Mouse (Mus musculus): ENCODE measurements around the gene Fhl2.

Gene Fhl2

GRCm38 (mm10) chr1:43108729-43109128, 88.1 kb downstream of the Fhl2 start:
- DNase-seq (ENCODE audit: low read depth), result no peak

DNA sequence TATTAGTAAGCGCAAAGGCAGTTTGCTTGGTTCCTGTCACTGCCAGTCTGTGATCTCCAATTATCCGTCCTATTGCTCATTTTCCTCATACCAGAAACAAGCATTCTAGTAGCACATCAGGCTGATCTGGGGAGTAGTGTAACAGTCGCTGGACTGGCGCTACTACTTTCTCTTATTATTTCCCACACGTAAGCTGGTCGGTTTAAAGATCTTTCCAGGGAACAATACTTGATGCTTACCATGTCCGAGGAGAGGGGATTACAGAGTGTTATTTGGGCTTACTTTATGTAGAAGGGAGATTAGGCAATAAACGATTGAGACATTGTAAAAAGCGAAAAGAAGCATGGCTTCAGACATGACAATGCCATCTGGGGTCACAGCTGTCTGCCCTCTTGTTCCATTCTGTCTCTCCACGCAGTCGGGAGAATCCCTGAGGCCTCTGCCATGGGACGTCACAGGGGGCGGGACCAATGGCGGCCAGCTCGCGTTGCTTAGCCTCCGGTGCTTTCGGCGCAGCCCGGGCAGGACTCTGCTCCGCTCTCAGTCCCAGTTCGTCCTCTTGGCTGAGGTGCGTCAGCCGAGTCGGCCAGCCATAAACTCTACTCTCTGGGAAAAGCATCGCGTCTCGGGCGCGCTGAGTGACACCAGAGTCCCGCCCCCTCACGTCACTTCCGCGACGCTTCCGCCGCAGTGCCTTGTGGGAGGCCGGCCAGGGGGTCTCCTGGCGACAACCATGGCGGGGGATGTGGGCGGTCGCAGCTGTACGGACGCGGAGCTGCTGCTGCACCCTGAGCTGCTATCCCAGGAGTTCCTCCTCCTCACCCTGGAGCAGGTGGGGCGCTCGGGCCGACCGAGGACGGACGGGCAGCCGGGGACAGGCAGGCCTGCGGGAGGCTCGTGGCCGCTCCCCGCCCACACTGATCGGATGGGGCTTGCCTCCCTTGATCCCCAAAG, 98.5 kb downstream of the Fhl2 start, which contains the start of the genes Tgfbrap1 and AI597479:
Tgfbrap1 (minus strand) TSS at position 607 of the 954 bp plus-strand sequence.
AI597479 (plus strand) TSS at position 680 of the 954 bp plus-strand sequence.
- DNase-seq (ENCODE audit: low read depth), result peak; percentile 94

- no peak for DNase-seq (ENCODE audit: low read depth)
Measured at GRCm38 (mm10) chr1:43094206-43094605, 102.6 kb downstream of the Fhl2 start.

DNA sequence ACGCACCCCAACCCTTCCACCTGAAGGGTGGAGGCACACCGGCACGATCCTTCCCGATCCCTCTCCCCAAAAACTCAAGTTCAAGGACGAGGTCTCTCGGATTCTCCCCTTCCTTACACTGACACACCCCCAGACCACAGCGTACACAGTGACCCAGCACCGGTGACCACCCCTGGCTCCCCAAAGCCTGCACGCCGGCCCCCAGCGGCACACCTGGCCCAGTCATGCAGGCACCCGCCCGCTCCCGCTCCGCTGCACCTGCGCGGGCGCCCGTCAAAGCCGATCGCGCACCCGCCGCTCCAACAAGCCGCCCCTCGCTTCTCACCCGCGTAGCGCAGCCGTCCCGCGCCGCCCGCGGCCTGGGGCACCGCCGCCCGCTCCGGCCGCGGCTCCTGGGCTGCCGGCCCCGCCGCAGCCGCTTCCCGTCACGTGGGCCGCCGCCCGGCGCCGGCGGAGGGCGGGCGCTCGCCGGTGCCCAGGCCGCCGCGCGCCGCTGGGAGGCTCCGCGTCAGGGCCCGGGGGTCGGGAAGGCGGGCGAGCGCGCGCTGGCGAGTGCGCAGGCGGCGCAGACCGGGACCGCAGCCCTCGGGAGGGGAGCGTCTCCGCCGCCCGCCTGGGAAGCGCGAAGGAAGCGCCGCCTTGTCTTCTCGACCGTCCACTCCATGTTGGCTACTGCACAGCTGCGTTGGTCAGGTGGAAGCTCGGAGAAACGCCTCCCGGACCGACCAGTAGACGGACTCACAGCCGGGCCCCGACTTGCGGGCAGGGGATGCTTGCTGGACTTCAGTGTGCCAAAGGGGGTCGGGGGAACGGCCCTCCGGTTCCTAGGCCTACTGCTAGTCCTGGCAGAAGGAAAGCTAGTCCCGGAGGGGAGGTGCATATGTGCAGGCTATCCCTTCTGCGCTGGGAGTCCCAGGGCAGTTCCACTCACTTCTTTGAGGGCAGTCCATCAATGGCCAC, 104.4 kb downstream of the Fhl2 start:
- peak; percentile 60 for DNase-seq (ENCODE audit: low read depth)

DNA sequence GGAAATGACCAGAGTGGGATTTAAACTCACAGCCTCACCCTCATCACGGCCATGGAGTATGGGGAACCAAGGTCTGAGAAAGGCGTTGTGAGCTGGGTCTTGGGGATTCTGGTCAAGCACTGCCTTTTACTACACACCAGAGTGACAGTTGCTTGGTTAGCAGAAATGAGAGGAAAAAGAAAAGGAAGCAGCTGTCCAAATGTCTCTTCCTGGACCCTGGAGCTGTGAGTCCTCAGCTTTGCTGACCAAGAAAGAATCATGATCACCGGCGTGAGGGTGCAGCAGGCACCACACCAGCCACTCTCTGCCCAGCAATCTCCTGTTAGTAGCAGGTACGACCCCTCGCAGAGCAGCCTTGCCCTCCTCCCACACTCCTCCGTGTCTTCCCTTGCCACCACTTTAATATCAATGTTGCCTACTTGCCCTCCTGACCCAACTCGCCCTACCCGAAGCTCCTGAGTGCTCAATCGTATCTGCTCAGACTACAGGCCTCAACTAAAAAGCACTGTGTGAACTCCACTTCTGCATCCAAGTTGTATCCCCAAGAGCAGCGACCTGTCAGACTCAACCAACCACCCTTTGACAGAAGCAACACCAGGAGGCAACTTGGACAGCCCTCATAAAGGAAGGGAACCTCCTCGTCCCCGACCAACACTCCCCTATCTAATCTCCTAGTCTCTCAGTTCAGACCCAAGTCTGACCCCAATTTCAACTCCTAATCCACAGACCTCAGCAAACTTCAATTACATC, 105.3 kb downstream of the Fhl2 start:
- no peak for DNase-seq (ENCODE audit: low read depth)

DNA sequence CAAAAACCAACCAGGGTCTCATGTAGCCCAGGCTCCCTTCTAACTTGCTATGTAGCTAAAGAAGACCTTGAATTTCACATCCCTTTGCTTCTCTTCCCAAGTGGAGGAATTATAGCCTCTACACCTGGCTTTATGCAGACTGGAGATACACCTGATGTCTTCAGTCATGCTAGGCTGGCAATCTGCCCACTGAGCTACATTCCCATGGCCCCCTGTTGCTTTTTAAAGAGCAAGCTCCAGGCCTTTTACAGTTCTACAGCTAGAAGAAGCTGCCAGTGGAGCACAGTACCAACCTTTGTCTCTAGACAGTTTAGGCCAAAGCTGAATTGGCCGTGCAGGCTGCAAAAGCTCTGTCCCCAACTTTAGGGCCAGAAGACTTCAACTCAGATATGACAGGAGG, 106.4 kb downstream of the Fhl2 start:
- DNase-seq (ENCODE audit: low read depth), result no peak

DNA sequence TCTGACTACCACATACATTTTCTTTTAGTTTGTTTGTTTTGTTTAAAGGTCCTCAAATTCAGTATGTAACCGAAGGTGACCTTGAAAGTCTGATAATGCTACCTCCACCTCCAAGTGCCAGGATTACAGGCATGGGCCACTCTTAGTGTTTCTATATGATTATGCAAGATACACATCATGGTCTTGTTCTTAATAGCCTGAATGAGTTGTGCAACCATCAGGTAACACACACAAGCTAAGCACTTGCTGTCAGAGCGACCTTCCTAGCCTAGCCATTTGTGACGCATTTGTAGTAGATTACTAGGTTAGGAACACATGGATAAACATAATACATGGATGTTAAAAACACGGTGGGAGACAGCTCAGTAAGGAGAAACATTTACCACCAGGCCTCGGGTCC, 113.8 kb downstream of the Fhl2 start:
- no peak for DNase-seq (ENCODE audit: low read depth)

DNA sequence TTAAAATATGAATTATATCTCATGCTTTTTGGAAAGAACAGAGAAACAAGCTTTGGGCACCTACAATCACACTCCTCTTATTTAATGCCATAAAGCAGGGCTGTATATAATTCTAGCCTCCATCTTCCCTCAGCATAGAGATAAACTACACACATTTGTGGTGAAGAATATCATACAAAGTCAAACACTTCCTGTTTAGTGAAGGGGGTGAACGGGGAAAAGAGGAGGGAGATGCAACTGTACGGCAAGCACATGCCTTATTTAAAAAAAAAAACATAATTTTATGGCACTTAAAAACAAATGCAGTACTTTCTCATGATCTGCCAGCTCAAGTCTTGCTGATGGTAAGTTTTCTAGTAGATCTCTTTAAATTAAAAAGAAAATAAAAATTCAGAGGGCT, 118.7 kb downstream of the Fhl2 start:
- no peak for DNase-seq (ENCODE audit: low read depth)

GRCm38 (mm10) chr1:43074791-43075190, 122.0 kb downstream of the Fhl2 start:
- no peak for DNase-seq (ENCODE audit: low read depth)
